Mouse (Mus musculus) kidney, embryonic 14.5 days (tissue): Measurements from ENCODE around the gene C130026I21Rik. TPM values are rescaled to one million over a fixed set of nuclear protein-coding genes. Genes with fewer than 3 reads are reported as not detected.

ENCODE experiments used
- ATAC-seq: fragments of 200-750 bp; cut with Nextera tagmentation; 2 replicates; pipeline ENCODE4 v1.8.0; 2017; ENCODE audit warnings: moderate number of reproducible peaks, mild to moderate bottlenecking, moderate TSS enrichment, moderate library complexity; ENCODE audit not compliant: low FRiP score, low TSS enrichment
- H3K27ac ChIP-seq: fragments of 300-500 bp; sonication (generic); 2 replicates; pipeline ENCODE4 v1.5.1; 2014; ENCODE audit warnings: low read depth, mild to moderate bottlenecking, low read length, moderate library complexity, mixed read lengths
- H3K27me3 ChIP-seq: fragments of 300-500 bp; sonication (generic); 2 replicates; pipeline ENCODE4 v1.6.1; 2014; ENCODE audit warnings: mild to moderate bottlenecking, low read length; ENCODE audit not compliant: control insufficient read depth, insufficient read depth
- H3K36me3 ChIP-seq: fragments of 300-500 bp; sonication (generic); 2 replicates; pipeline ENCODE4 v1.6.1; 2014; ENCODE audit warnings: low read length, mixed read lengths; ENCODE audit not compliant: control insufficient read depth, insufficient read depth
- H3K4me1 ChIP-seq: fragments of 300-500 bp; sonication (generic); 2 replicates; pipeline ENCODE4 v1.6.1; 2014; ENCODE audit warnings: low read length, mixed read lengths; ENCODE audit not compliant: control insufficient read depth, insufficient read depth
- H3K4me2 ChIP-seq: fragments of 300-500 bp; sonication (generic); replicated peaks from 2 replicates; pipeline ENCODE4 v1.6.1; 2014; ENCODE audit warnings: low read depth, mild to moderate bottlenecking, low read length
- H3K4me3 ChIP-seq: fragments of 300-500 bp; sonication (generic); 2 replicates; pipeline ENCODE4 v1.5.1; 2014; ENCODE audit warnings: mild to moderate bottlenecking, low read length
- H3K9ac ChIP-seq: fragments of 300-500 bp; sonication (generic); 2 replicates; pipeline ENCODE4 v1.6.1; 2014; ENCODE audit warnings: low read depth, mild to moderate bottlenecking, low read length, moderate library complexity
- H3K9me3 ChIP-seq: fragments of 300-500 bp; sonication (generic); 2 replicates; pipeline ENCODE4 v1.6.1; 2016; ENCODE audit warnings: low read length; ENCODE audit not compliant: control insufficient read depth
- WGBS: fragments of 180-500 bp; shearing (Covaris S2); extraction: QIAGEN DNeasy Blood & Tissue Kit; methylation state at CpG from one replicate; pipeline ENCODE4 v1.1.7; 2014; 5-methylcytosine and 5-hydroxymethylcytosine counted together
- microRNA-seq: library from miRNA; unstranded; fragments of <30 nt; microRNA quantifications from one replicate; pipeline ENCODE4, GENCODE M21; 2016
- polyA plus RNA-seq: library from polyadenylated mRNA; unstranded; fragments of >200 nt; fragmentation: Nextera tagmentation; extraction: Ambion mirVana; gene quantifications from 2 replicates; pipeline ENCODE4 v1.2.1, GENCODE M21; 2014

C130026I21Rik gene
- polyA plus RNA-seq, 1 experiment from 2014 or later, result not detected

GRCm38 (mm10) chr1:84947390-84947789 lies 323.0 kb downstream of the C130026I21Rik start:
- no peak overlapping the region for H3K4me2 ChIP-seq
- H3K36me3 ChIP-seq, result no peaks in the 10 kb centered on the region
- no peak overlapping the region for H3K27ac ChIP-seq
- 77% methylated on average over 2 of the region's 2 CpGs for WGBS
- no peaks in the 10 kb centered on the region for H3K4me1 ChIP-seq
- H3K9me3 ChIP-seq, result no peaks in the 10 kb centered on the region
- no peak overlapping the region for H3K9ac ChIP-seq
- ATAC-seq, result no peak
- H3K4me3 ChIP-seq, result no peak overlapping the region
- H3K27me3 ChIP-seq, result no peaks in the 10 kb centered on the region

GRCm38 (mm10) chr1:84945950-84946349 lies 324.4 kb downstream of the C130026I21Rik start:
- no peak for ATAC-seq
- H3K27ac ChIP-seq, result no peak overlapping the region
- WGBS, result 82% methylated on average over 3 of the region's 3 CpGs

GRCm38 (mm10) chr1:84943549-84943948 lies 326.8 kb downstream of the C130026I21Rik start:
- no peak for ATAC-seq
- 84% methylated on average over 4 of the region's 4 CpGs for WGBS
- Histone ChIP-seq H3K9ac (no peak overlapping the region), H3K27me3 (no peaks in the 10 kb centered on the region), H3K4me3 (no peak overlapping the region), H3K27ac (no peak overlapping the region), H3K4me1 (no peaks in the 10 kb centered on the region), H3K36me3 (no peaks in the 10 kb centered on the region), H3K4me2 (no peak overlapping the region), H3K9me3 (no peaks in the 10 kb centered on the region)

More at GRCm38 (mm10) chr1:84945950-84946349, 324.4 kb downstream of the C130026I21Rik start:
- no peaks in the 10 kb centered on the region for H3K27me3 ChIP-seq
- no peaks in the 10 kb centered on the region for H3K36me3 ChIP-seq
- no peak overlapping the region for H3K9ac ChIP-seq
- no peak overlapping the region for H3K4me3 ChIP-seq
- H3K4me2 ChIP-seq, result no peak overlapping the region
- no peaks in the 10 kb centered on the region for H3K9me3 ChIP-seq
- H3K4me1 ChIP-seq, result no peaks in the 10 kb centered on the region

Small RNAs within 50 kb of the gene (microRNA-seq; reads per million reads assigned to microRNA genes)
- gene Gm27907, result not detected

Other genes starting within 250 kb of the C130026I21Rik start
- gene Gm10553, start 170.4 kb downstream of the C130026I21Rik start, polyA plus RNA-seq, result not detected in 2 replicates
- not detected in 2 replicates for gene A530032D15Rik, start 160.7 kb downstream of the C130026I21Rik start, polyA plus RNA-seq